Mouse (Mus musculus): ENCODE results near the gene 3110082I17Rik.

The 3110082I17Rik gene

DNA sequence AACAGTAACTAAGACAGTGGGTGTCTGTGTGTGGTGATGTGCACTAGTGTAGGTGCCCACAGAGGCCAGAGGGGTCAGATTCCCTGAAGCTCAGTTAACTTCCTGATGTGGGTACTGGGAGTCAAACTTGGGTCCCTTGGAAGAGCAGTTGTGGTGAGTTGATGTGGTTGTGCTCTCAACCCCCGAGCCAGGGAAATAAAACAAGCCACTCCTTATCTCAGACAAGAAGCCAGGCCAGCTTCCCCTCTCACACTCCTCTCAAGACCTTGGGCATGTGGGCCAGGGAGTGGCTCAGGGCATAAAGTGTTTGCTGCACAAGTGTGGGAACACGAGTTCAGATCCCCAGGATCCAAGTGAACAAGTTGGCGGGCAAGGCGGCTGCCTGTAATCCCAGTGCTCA, 6.5 kb upstream of the 3110082I17Rik start:
- TF ChIP-seq POU5F1 (IDR thresholded peaks at IDR 0.05; ENCODE audit: borderline replicate concordance, low read length) (no peak), NANOG (IDR thresholded peaks at IDR 0.05; ENCODE audit: borderline replicate concordance, low read length) (no peak), CTCF (conservative IDR thresholded peaks at IDR 0.05; ENCODE audit: low read length) (no peak)
- Histone ChIP-seq H3K36me3 (ENCODE audit: insufficient read depth, low read length) (peaks cover 7% of the 10 kb centered on the region), H3K9me3 (ENCODE audit: low read length) (no peaks in the 10 kb centered on the region), H3K27me3 (ENCODE audit: insufficient read depth, low read length) (peaks cover 9% of the 10 kb centered on the region; the same call in 1 of the 2 replicates), H3K4me3 (replicated peaks; ENCODE audit: low read length) (no peak overlapping the region), H3K4me1 (replicated peaks; ENCODE audit: low read depth, low read length) (no peaks in the 10 kb centered on the region)

DNA sequence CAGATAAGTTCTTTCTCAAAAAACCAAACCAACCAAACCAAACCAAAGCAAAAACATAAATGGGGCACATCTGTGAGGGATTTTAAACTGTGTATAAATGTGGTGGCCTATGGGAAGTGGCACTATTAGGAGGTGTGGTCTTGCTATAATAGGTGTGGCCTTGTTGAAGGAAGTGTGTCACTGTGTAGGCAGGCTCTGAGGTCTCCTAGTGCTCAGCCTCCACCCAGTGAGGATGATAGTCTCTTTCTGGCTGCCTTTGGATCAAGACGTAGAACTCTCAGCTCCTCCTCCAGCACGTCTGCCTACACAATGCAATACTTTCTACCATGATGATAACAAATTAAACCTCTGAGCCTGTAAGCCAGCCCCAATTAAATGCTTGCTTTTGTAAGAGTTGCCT, 6.0 kb upstream of the 3110082I17Rik start:
- no peaks in the 10 kb centered on the region for H3K4me1 ChIP-seq (replicated peaks; ENCODE audit: low read depth, low read length)
- peaks cover 3% of the 10 kb centered on the region for H3K36me3 ChIP-seq (ENCODE audit: insufficient read depth, low read length)
- H3K9me3 ChIP-seq (ENCODE audit: low read length) = no peaks in the 10 kb centered on the region
- TF ChIP-seq CTCF (conservative IDR thresholded peaks at IDR 0.05; ENCODE audit: low read length) (no peak), NANOG (IDR thresholded peaks at IDR 0.05; ENCODE audit: borderline replicate concordance, low read length) (no peak), POU5F1 (IDR thresholded peaks at IDR 0.05; ENCODE audit: borderline replicate concordance, low read length) (no peak)
- no peak overlapping the region for H3K4me3 ChIP-seq (replicated peaks; ENCODE audit: low read length)
- peaks cover 12% of the 10 kb centered on the region; the same call in 1 of the 2 replicates for H3K27me3 ChIP-seq (ENCODE audit: insufficient read depth, low read length)

DNA sequence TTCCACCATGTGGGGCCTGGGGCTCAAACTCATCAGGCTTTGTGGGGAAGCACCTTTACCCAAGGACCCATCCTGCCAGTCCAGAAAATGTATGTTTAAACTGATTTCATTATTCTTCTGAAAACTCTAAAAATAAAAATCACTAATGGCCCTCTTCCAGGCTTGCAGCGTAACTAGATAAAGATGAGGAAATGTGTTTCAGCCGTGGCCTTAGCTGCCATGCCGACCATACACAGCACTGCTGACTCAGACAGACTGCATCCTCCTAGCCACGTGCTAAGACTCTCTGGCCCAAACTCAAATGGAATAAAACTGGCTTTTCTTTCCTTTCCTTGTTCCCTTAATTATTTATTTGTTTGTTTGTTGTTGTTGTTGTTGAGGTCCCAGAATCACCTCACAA, 4.5 kb upstream of the 3110082I17Rik start:
- TF ChIP-seq NANOG (IDR thresholded peaks at IDR 0.05; ENCODE audit: borderline replicate concordance, low read length) (no peak), POU5F1 (IDR thresholded peaks at IDR 0.05; ENCODE audit: borderline replicate concordance, low read length) (no peak), CTCF (conservative IDR thresholded peaks at IDR 0.05; ENCODE audit: low read length) (no peak)
- no peak overlapping the region for H3K4me3 ChIP-seq (replicated peaks; ENCODE audit: low read length)
- H3K9me3 ChIP-seq (ENCODE audit: low read length) = no peaks in the 10 kb centered on the region
- peaks cover 7% of the 10 kb centered on the region for H3K4me1 ChIP-seq (replicated peaks; ENCODE audit: low read depth, low read length)
- no peaks in the 10 kb centered on the region for H3K36me3 ChIP-seq (ENCODE audit: insufficient read depth, low read length)
- H3K27me3 ChIP-seq (ENCODE audit: insufficient read depth, low read length) = peaks cover 14% of the 10 kb centered on the region; the same call in 1 of the 2 replicates

DNA sequence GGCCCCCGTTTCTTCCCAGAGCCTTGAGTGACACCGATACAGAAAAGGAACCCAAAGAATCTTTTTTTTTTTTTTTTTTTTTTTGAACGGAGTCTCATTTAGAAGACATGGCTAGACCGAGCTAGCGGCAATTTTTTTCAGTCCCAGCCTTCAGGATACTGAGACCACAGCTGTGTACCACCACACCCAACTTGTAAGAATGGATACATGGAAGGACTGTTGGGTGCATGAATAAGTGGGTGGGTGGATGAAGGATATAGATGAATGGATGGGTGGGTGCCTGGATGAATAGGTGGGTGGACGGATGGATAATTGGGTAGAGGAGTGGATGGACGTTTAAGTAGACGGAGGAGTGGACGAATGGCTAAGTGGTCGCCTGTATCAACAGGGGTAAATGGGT, 389 bp downstream of the 3110082I17Rik start:
- TF ChIP-seq NANOG (IDR thresholded peaks at IDR 0.05; ENCODE audit: borderline replicate concordance, low read length) (no peak), CTCF (conservative IDR thresholded peaks at IDR 0.05; ENCODE audit: low read length) (no peak), POU5F1 (IDR thresholded peaks at IDR 0.05; ENCODE audit: borderline replicate concordance, low read length) (no peak)
- Histone ChIP-seq H3K4me1 (replicated peaks; ENCODE audit: low read depth, low read length) (peaks cover 18% of the 10 kb centered on the region), H3K27me3 (ENCODE audit: insufficient read depth, low read length) (peaks cover 14% of the 10 kb centered on the region; the same call in 1 of the 2 replicates), H3K36me3 (ENCODE audit: insufficient read depth, low read length) (peaks cover 37% of the 10 kb centered on the region), H3K9me3 (ENCODE audit: low read length) (no peaks in the 10 kb centered on the region), H3K4me3 (replicated peaks; ENCODE audit: low read length) (peak overlapping the region; percentile 89)

DNA sequence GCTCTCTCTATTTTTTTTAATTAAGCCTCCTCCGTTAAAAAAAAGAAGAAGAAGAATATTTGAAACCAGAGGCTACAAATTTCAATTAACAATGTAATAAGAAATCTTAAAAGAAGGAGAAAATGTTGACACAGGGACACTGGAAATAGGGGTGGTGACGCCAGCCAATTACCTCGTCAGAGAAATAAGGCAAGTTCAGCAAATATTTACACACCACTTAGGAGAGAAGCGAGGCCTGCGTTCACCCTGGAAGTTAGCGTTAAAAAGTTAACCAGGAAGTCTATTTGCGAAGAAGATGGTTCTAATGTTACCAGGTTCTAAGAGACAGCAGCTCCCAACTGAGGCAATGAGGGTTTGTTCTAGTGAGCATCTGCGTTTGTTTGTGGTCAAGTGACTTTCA, 3.1 kb downstream of the 3110082I17Rik start:
- no peak for TF ChIP-seq POU5F1 (IDR thresholded peaks at IDR 0.05; ENCODE audit: borderline replicate concordance, low read length)
- TF ChIP-seq NANOG (IDR thresholded peaks at IDR 0.05; ENCODE audit: borderline replicate concordance, low read length) = no peak
- TF ChIP-seq CTCF (conservative IDR thresholded peaks at IDR 0.05; ENCODE audit: low read length) = no peak

DNA sequence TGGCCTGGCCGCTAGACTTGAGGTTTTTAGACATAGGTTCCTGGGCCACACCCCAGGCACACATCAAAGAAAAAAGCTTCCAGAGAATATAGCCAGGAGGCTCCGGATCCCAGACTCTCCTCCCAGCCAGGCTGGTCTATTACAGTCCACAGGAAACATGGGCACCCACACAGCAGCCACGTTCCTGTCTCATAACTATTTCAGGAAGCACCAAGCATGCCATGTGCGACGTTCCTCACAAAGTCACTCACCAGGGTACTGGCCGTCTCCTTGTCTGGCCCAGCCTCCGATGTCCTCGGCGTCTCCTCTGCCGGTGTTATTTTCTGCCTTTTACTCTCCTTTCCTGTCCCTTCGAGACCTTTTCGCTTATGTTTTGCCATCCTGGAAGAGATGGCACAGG, 5.2 kb downstream of the 3110082I17Rik start:
- H3K9me3 ChIP-seq (ENCODE audit: low read length) = no peaks in the 10 kb centered on the region
- H3K4me3 ChIP-seq (replicated peaks; ENCODE audit: low read length) = no peak overlapping the region
- peaks cover 80% of the 10 kb centered on the region for H3K36me3 ChIP-seq (ENCODE audit: insufficient read depth, low read length)
- H3K4me1 ChIP-seq (replicated peaks; ENCODE audit: low read depth, low read length) = peaks cover 35% of the 10 kb centered on the region
- no peak for TF ChIP-seq NANOG (IDR thresholded peaks at IDR 0.05; ENCODE audit: borderline replicate concordance, low read length)
- TF ChIP-seq CTCF (conservative IDR thresholded peaks at IDR 0.05; ENCODE audit: low read length) = no peak
- no peak for TF ChIP-seq POU5F1 (IDR thresholded peaks at IDR 0.05; ENCODE audit: borderline replicate concordance, low read length)
- H3K27me3 ChIP-seq (ENCODE audit: insufficient read depth, low read length) = no peaks in the 10 kb centered on the region

More for the DNA sequence above, 3.1 kb downstream of the 3110082I17Rik start:
- no peaks in the 10 kb centered on the region for H3K9me3 ChIP-seq (ENCODE audit: low read length)
- H3K36me3 ChIP-seq (ENCODE audit: insufficient read depth, low read length) = peaks cover 64% of the 10 kb centered on the region
- H3K27me3 ChIP-seq (ENCODE audit: insufficient read depth, low read length) = 0 out of 2 replicates have a peak, but pooled peaks cover 9% of the 10 kb centered on the region
- peaks cover 34% of the 10 kb centered on the region for H3K4me1 ChIP-seq (replicated peaks; ENCODE audit: low read depth, low read length)
- H3K4me3 ChIP-seq (replicated peaks; ENCODE audit: low read length) = no peak overlapping the region

DNA sequence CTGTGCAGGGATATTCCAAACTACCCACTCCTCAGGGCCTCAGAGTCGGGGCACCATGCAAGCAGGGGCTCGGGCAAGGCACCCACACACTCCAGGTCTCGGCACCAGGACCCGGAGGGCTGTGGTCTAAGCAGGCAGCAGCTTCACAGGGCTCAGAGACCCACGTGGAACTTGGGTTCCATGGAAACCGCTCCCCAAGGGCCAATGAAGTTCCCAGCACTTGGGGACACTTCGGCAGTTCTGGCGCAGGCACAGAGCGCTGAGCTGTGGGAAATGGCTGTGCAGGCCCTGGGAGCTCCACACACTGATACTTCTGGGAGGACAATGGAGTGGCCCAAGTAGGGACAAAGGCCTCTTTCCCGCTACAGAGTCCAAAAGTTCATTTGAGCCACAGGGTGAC, 7.3 kb downstream of the 3110082I17Rik start:
- H3K4me3 ChIP-seq (replicated peaks; ENCODE audit: low read length) = no peak overlapping the region
- H3K27me3 ChIP-seq (ENCODE audit: insufficient read depth, low read length) = no peaks in the 10 kb centered on the region
- no peak for TF ChIP-seq POU5F1 (IDR thresholded peaks at IDR 0.05; ENCODE audit: borderline replicate concordance, low read length)
- H3K4me1 ChIP-seq (replicated peaks; ENCODE audit: low read depth, low read length) = peaks cover 24% of the 10 kb centered on the region
- H3K9me3 ChIP-seq (ENCODE audit: low read length) = no peaks in the 10 kb centered on the region
- H3K36me3 ChIP-seq (ENCODE audit: insufficient read depth, low read length) = peaks cover 89% of the 10 kb centered on the region

DNA sequence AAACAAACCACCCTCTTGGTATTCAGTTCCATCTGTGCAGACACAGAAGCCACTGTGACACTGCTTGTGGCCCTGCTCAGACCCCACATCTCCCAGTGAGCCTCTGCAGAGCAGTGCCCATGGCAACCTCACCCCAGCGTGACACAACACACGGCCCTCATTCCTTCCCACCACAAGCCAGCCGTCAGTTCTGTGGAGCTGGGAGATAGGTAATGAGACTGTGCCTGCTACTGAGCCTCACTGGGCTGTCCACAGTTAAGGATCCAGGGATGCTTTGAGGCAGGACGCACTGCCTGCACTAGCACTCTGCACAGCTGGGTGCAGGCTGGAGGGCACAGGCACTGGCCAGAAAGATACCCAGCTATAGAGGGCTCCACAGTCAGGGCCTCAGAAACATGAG, 10.4 kb downstream of the 3110082I17Rik start:
- Histone ChIP-seq H3K9me3 (ENCODE audit: low read length) (no peaks in the 10 kb centered on the region), H3K4me3 (replicated peaks; ENCODE audit: low read length) (no peak overlapping the region), H3K27me3 (ENCODE audit: insufficient read depth, low read length) (no peaks in the 10 kb centered on the region), H3K4me1 (replicated peaks; ENCODE audit: low read depth, low read length) (peaks cover 48% of the 10 kb centered on the region), H3K36me3 (ENCODE audit: insufficient read depth, low read length) (peaks cover 80% of the 10 kb centered on the region)
- TF ChIP-seq POU5F1 (IDR thresholded peaks at IDR 0.05; ENCODE audit: borderline replicate concordance, low read length) (no peak), CTCF (conservative IDR thresholded peaks at IDR 0.05; ENCODE audit: low read length) (no peak), NANOG (IDR thresholded peaks at IDR 0.05; ENCODE audit: borderline replicate concordance, low read length) (no peak)

DNA sequence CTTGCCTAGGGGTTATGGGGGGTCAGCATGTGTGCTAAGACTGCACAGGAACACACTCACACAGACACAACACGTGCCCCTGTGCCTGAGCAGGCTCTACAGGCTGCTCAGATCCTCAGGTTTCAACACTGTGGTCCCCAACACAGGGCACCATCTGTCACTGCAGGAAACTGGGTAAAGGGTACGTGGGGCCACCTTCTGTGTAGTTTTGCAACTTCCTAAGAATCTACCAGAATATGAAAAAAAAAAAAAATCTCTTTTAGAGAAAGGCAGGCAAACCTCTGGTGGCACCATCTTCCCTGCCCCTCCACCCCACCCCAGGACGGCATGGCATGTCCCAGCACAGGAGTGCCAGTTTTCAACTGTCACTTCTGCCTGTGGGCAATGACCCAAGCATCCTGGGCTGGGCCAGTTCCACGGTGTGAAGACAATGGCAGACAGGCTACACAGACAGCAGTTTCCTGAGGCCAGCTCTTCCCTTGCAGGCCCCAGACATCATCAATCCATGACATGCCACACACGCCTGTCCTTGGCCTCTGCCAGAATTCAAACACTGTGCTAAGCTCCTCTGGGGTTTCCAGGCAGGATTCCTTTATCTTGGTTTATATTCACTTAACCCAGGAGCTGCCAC, 11.1 kb downstream of the 3110082I17Rik start:
- TF ChIP-seq CTCF (conservative IDR thresholded peaks at IDR 0.05; ENCODE audit: low read length) (no peak), NANOG (IDR thresholded peaks at IDR 0.05; ENCODE audit: borderline replicate concordance, low read length) (no peak), POU5F1 (IDR thresholded peaks at IDR 0.05; ENCODE audit: borderline replicate concordance, low read length) (no peak)
- no peak overlapping the region for H3K4me3 ChIP-seq (replicated peaks; ENCODE audit: low read length)
- H3K9me3 ChIP-seq (ENCODE audit: low read length) = no peaks in the 10 kb centered on the region
- H3K27me3 ChIP-seq (ENCODE audit: insufficient read depth, low read length) = no peaks in the 10 kb centered on the region
- H3K36me3 ChIP-seq (ENCODE audit: insufficient read depth, low read length) = peaks cover 76% of the 10 kb centered on the region
- H3K4me1 ChIP-seq (replicated peaks; ENCODE audit: low read depth, low read length) = peaks cover 52% of the 10 kb centered on the region
